Mouse (Mus musculus): ENCODE results near the gene U90926.

DNA sequence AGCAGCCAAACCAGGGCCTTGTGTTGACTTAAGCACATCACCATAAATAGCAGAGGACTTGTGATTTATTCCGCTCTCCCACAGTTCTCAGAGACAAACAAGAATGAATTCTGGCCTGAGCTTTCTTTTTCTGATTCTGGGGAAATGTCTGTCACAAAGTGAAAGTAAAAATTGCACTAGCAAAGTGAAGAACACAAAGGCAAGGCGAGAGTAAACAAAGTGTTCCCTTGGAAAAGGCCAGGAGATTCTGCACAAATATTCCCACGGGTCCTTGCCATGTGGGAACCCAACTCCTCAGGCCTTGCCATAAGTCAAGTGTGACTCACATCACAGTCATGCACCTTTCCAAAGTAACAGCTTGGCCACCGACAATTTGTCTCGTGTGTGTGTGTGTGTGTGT is 9.5 kb downstream of the U90926 start:
- TF ChIP-seq CTCF (IDR thresholded peaks at IDR 0.05; ENCODE audit: low read depth): no peak
- no peak for TF ChIP-seq EP300 (IDR thresholded peaks at IDR 0.05; ENCODE audit: low read depth)

Measured in heart, postnatal 0 days (tissue).